Mouse (Mus musculus): Measurements from ENCODE around the gene Rela. TPM values are rescaled to one million over a fixed set of nuclear protein-coding genes. Genes with fewer than 3 reads are reported as not detected.

Rela gene
- polyA plus RNA-seq, 1 experiment from 2014 or later: 38.4 TPM

DNA sequence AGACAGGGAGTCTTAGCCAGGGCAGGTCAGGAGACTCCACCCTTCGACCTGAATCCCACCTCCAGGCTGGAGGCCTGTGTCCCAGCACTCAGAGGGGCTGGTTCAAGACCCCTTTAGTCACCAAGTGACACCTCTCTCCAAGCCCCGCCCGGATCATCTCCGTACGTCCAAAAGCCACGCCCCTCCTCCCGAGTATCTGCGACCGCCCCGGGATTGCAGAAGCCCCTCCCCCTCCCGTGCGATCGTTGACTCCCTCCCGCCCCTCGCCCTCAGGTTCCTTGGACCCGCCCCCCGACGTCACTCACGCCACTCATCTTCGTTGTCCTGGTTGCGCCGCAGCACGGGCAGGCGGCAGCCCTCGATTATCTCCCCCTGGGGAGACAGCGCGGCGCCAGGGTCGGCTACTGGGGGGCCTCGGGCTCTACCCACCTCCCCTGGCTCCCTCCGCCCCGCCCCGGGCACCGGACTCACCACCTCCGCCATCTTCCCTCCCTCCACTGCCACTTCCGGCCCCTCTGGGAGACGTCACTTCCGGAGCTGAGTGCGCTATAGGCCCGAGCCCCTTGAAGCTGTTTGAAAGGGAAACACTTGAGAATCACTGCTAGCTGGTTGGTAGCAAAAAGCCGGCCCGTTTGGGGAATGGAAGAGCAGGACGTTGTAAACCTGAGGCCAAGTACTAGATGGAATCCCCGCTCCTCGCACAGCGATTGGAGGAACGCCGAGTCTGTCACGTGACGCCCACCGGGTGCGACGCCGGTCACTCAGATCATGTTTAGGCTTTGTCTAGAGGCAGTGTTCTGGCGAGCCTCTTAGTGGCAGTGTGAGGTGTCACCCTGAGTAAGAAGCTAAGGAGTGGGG is 27.5 kb upstream of the Rela start, which contains the start of gene Kat5:
Gene Kat5 (minus strand): TSS at position 691 of the 858 bp plus-strand sequence.
- H3K4me1 ChIP-seq: peaks cover 24% of the 10 kb centered on the region
- peak within 1 kb of the TSS; percentile 72 for H3K4me2 ChIP-seq (replicated peaks)
- H3K27ac ChIP-seq: peak within 1 kb of the TSS; percentile 98
- H3K27me3 ChIP-seq: peaks cover 9% of the 10 kb centered on the region; the same call in 1 of the 2 replicates
- peaks cover 42% of the 10 kb centered on the region for H3K36me3 ChIP-seq
- peak within 1 kb of the TSS; percentile 70 for H3K4me3 ChIP-seq
- WGBS: under 1% methylated on average over 55 of the region's 55 CpGs
- H3K9me3 ChIP-seq (replicated peaks): no peaks in the 10 kb centered on the region
- H3K9ac ChIP-seq: peak within 1 kb of the TSS; percentile 78
- peak; percentile 93 for ATAC-seq (ENCODE audit: low FRiP score)

DNA sequence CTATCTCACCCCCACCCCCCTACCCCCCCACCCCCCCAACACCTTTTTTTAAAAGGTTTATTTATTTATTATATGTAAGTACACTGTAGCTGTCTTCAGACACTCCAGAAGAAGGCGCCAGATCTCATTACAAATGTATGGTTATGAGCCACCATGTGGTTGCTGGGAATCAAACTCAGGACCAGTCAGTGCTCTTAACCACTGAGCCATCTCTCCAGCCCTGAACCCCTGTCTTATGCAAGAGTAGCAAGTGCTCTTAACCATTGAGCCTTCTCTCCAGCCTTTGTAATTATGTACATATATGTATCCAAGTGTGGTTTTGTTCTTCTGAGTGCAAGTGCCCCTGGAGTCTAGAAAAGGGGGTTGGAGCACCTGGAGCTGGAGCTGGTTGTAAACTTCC is 25.3 kb upstream of the Rela start:
- Histone ChIP-seq H3K36me3 (peaks cover 20% of the 10 kb centered on the region), H3K4me2 (replicated peaks) (no peak overlapping the region), H3K27me3 (peaks cover 16% of the 10 kb centered on the region; the same call in 1 of the 2 replicates), H3K9me3 (replicated peaks) (no peaks in the 10 kb centered on the region), H3K4me1 (peaks cover 24% of the 10 kb centered on the region), H3K27ac (no peak overlapping the region), H3K9ac (no peak overlapping the region), H3K4me3 (no peak overlapping the region)
- WGBS: 79% methylated on average over 1 of the region's 1 CpGs
- ATAC-seq (ENCODE audit: low FRiP score): no peak

- H3K4me2 ChIP-seq (replicated peaks): no peak overlapping the region
- H3K27me3 ChIP-seq: peaks cover 16% of the 10 kb centered on the region; the same call in 1 of the 2 replicates
- H3K27ac ChIP-seq: no peak overlapping the region
- H3K4me3 ChIP-seq: no peak overlapping the region
- peaks cover 22% of the 10 kb centered on the region for H3K4me1 ChIP-seq
- ATAC-seq (ENCODE audit: low FRiP score): no peak
- H3K9me3 ChIP-seq (replicated peaks): no peaks in the 10 kb centered on the region
- 73% methylated on average over 3 of the region's 3 CpGs for WGBS
- no peak overlapping the region for H3K9ac ChIP-seq
- peaks cover 11% of the 10 kb centered on the region for H3K36me3 ChIP-seq
These were observed 24.4 kb upstream of the Rela start for GRCm38 (mm10) chr19:5612762-5613411.

GRCm38 (mm10) chr19:5614953-5615352 is 22.3 kb upstream of the Rela start:
- 84% methylated on average over 2 of the region's 2 CpGs for WGBS
- no peaks in the 10 kb centered on the region for H3K36me3 ChIP-seq
- H3K4me3 ChIP-seq: no peak overlapping the region
- H3K27ac ChIP-seq: no peak overlapping the region
- H3K9me3 ChIP-seq (replicated peaks): no peaks in the 10 kb centered on the region
- H3K4me2 ChIP-seq (replicated peaks): no peak overlapping the region
- ATAC-seq (ENCODE audit: low FRiP score): no peak
- peaks cover 24% of the 10 kb centered on the region; the same call in 1 of the 2 replicates for H3K27me3 ChIP-seq
- H3K4me1 ChIP-seq: peaks cover 7% of the 10 kb centered on the region; the same call in 1 of the 2 replicates
- H3K9ac ChIP-seq: no peak overlapping the region

DNA sequence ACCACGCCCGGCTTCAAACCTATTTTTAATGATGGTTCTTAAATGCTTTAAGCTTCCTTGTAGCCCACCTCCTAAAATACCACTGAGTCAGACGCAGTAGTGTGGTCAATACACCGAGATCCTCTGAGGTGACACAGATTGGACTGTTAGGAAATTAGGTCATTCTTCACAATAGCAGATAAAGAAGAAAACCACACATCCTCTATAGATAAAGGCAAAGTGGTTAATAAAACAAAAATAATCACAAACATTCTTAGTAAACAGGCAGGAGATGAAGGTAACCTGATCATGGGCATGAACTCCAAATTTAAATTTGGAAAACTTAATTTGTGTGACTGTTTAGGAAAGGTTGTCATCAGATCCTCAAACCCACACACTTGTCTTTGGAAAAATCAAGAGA is 17.3 kb upstream of the Rela start:
- Histone ChIP-seq H3K9me3 (replicated peaks) (no peaks in the 10 kb centered on the region), H3K9ac (no peak overlapping the region), H3K27me3 (peaks cover 15% of the 10 kb centered on the region; the same call in 1 of the 2 replicates), H3K4me3 (no peak overlapping the region), H3K36me3 (no peaks in the 10 kb centered on the region), H3K4me2 (replicated peaks) (no peak overlapping the region), H3K4me1 (no peaks in the 10 kb centered on the region), H3K27ac (no peak overlapping the region)
- no peak for ATAC-seq (ENCODE audit: low FRiP score)
- 90% methylated on average over 4 of the region's 4 CpGs for WGBS

DNA sequence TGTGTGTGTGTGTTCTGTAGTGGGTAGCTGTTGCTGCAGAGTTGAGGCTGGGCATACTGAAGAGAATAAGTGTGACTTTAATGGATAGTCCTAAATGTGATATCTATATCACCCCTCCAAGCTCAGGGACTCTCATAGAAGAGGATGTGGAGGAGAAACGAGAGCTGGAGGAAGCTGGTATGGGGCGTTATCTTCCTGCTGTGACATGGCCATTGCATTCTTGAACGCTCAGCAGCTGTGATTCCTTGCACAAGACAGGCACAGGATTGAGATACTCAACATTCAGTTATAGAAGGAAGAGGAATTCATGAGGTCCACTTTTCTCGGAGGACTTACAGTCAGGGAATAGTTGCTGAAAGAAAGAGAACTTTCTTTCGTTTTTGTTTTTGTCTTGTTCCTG is 15.4 kb upstream of the Rela start:
- no peak overlapping the region for H3K9ac ChIP-seq
- peaks cover 8% of the 10 kb centered on the region; the same call in 1 of the 2 replicates for H3K27me3 ChIP-seq
- no peaks in the 10 kb centered on the region for H3K9me3 ChIP-seq (replicated peaks)
- H3K4me2 ChIP-seq (replicated peaks): no peak overlapping the region
- H3K4me3 ChIP-seq: no peak overlapping the region
- no peak overlapping the region for H3K27ac ChIP-seq
- no peaks in the 10 kb centered on the region for H3K36me3 ChIP-seq
- no peak for ATAC-seq (ENCODE audit: low FRiP score)
- 87% methylated on average over 5 of the region's 5 CpGs for WGBS
- no peaks in the 10 kb centered on the region for H3K4me1 ChIP-seq

DNA sequence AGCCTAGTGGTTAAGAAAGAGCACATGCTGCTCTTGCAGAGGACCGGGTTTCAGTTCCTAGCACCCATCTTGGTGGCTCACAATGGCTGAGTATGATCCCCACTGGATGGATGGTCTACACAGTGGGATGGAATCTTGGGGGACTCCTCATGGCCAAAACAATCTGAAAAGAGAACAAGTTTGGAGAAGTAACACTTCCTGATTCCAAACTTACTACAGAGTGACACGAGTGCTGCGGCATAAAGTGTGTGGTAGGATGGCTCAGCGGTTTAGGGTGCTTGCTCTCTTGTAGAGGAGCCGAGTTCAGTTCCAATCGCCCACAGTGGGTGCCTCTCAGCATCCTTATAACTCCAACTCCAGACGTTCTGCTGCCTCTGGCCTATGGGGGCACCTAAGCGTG is 12.0 kb upstream of the Rela start:
- WGBS: 88% methylated on average over 8 of the region's 8 CpGs
- Histone ChIP-seq H3K27ac (no peak overlapping the region), H3K4me3 (no peak overlapping the region), H3K27me3 (no peaks in the 10 kb centered on the region), H3K36me3 (no peaks in the 10 kb centered on the region), H3K4me1 (no peaks in the 10 kb centered on the region), H3K4me2 (replicated peaks) (no peak overlapping the region), H3K9me3 (replicated peaks) (no peaks in the 10 kb centered on the region), H3K9ac (no peak overlapping the region)
- no peak for ATAC-seq (ENCODE audit: low FRiP score)

- Histone ChIP-seq H3K9me3 (replicated peaks) (no peaks in the 10 kb centered on the region), H3K36me3 (no peaks in the 10 kb centered on the region), H3K4me1 (no peaks in the 10 kb centered on the region), H3K27ac (no peak overlapping the region), H3K27me3 (no peaks in the 10 kb centered on the region), H3K4me2 (replicated peaks) (no peak overlapping the region), H3K9ac (no peak overlapping the region), H3K4me3 (no peak overlapping the region)
- ATAC-seq (ENCODE audit: low FRiP score): no peak
These were observed 7.4 kb upstream of the Rela start for GRCm38 (mm10) chr19:5629907-5630306.

DNA sequence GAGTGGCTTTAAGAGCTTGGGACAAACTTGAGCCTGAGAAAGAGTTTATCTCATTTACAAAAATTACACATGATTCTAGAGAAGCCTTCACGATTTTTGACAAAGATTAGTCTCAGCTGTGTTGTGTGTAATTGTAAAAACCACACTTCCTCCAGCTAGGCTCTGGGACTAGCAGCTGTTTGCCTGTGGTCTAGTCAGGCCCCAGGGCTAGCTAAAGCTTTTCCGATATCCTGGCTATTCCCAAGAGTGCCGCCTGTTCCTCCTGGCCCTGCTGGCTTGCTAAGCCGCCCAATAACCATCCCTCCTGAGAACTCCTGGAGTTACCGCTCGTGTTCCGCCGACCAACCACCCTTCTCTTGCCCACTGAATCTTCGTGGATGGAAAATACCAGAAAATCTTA is 5.2 kb upstream of the Rela start:
- no peak for ATAC-seq (ENCODE audit: low FRiP score)
- no peak overlapping the region for H3K4me2 ChIP-seq (replicated peaks)
- WGBS: 81% methylated on average over 9 of the region's 9 CpGs

DNA sequence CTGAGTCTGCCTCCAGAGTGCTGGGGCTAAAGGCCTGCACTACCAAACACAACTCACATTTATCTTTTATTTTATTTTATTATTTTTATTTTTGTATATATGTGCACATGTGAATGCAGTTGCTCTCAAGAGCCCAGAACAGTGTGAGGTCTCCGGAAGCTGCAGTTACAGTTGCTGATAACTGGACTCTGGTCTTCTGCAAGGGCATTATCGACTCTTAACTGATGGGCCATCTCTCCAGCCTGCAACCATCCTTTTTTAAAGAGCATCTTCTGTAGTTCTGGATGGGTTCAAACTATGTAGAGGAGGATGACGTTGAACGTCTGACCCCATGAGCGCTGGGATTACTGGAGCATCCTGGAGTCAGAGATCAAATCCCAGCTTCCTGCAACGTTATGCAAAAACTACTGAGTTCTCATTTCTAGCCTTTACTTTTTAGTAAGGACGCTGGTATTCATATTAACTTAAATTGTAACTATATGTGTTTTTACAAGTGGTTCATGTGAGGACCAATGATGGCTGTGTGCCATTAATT is 1.2 kb upstream of the Rela start:
- Histone ChIP-seq H3K4me1 (peaks cover 21% of the 10 kb centered on the region), H3K36me3 (peaks cover 26% of the 10 kb centered on the region), H3K9me3 (replicated peaks) (no peaks in the 10 kb centered on the region), H3K27ac (no peak overlapping the region), H3K4me3 (no peak overlapping the region), H3K9ac (no peak overlapping the region), H3K4me2 (replicated peaks) (no peak overlapping the region), H3K27me3 (no peaks in the 10 kb centered on the region)
- 83% methylated on average over 7 of the region's 7 CpGs for WGBS
- ATAC-seq (ENCODE audit: low FRiP score): no peak

More for the DNA sequence above, 5.2 kb upstream of the Rela start:
- no peak overlapping the region for H3K9ac ChIP-seq
- H3K4me1 ChIP-seq: peaks cover 9% of the 10 kb centered on the region
- H3K36me3 ChIP-seq: no peaks in the 10 kb centered on the region
- H3K9me3 ChIP-seq (replicated peaks): no peaks in the 10 kb centered on the region
- no peaks in the 10 kb centered on the region for H3K27me3 ChIP-seq
- no peak overlapping the region for H3K4me3 ChIP-seq
- no peak overlapping the region for H3K27ac ChIP-seq

- H3K9me3 ChIP-seq (replicated peaks): no peaks in the 10 kb centered on the region
- peaks cover 21% of the 10 kb centered on the region for H3K4me1 ChIP-seq
- no peaks in the 10 kb centered on the region for H3K27me3 ChIP-seq
- peak overlapping the region; percentile 82 for H3K9ac ChIP-seq
- peaks cover 31% of the 10 kb centered on the region for H3K36me3 ChIP-seq
- ATAC-seq (ENCODE audit: low FRiP score): 0 out of 2 replicates have a peak, but pooled peaks have one; percentile 3
- WGBS: 44% methylated on average over 12 of the region's 12 CpGs
- peak overlapping the region; percentile 84 for H3K4me2 ChIP-seq (replicated peaks)
- peak overlapping the region; percentile 77 for H3K4me3 ChIP-seq
- H3K27ac ChIP-seq: peak overlapping the region; percentile 87
These were observed 677 bp upstream of the Rela start for GRCm38 (mm10) chr19:5636571-5637041.

DNA sequence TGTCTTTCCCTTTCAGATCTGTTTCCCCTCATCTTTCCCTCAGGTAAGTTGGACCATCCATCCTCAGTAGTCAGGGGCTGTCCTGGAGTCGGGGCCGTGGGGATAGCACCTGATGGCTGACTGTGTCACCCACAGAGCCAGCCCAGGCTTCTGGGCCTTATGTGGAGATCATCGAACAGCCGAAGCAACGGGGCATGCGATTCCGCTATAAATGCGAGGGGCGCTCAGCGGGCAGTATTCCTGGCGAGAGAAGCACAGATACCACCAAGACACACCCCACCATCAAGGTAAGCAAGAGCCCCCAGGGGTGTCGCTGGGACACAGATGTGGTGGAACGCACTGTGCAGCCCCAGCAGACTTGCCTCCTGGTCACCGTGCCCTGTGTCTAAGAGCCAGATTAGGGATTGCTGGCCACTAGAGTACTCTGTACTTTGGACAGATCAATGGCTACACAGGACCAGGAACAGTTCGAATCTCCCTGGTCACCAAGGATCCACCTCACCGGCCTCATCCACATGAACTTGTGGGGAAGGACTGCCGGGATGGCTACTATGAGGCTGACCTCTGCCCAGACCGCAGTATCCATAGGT is 1.2 kb downstream of the Rela start:
- Histone ChIP-seq H3K36me3 (peaks cover 48% of the 10 kb centered on the region), H3K4me2 (replicated peaks) (peak overlapping the region; percentile 84), H3K27me3 (no peaks in the 10 kb centered on the region), H3K27ac (peak overlapping the region; percentile 87; the same call in 1 of the 2 replicates), H3K4me3 (peak overlapping the region; percentile 77), H3K9me3 (replicated peaks) (no peaks in the 10 kb centered on the region), H3K4me1 (peaks cover 21% of the 10 kb centered on the region), H3K9ac (peak overlapping the region; percentile 82)
- WGBS: 92% methylated on average over 18 of the region's 18 CpGs
- no peak for ATAC-seq (ENCODE audit: low FRiP score)
